Mouse (Mus musculus): Measurements from ENCODE around the gene Cfc1. TPM values are rescaled to one million over a fixed set of nuclear protein-coding genes. Genes with fewer than 3 reads are reported as not detected.

Cfc1 gene
- polyA plus RNA-seq, 1 experiment, result not detected

DNA sequence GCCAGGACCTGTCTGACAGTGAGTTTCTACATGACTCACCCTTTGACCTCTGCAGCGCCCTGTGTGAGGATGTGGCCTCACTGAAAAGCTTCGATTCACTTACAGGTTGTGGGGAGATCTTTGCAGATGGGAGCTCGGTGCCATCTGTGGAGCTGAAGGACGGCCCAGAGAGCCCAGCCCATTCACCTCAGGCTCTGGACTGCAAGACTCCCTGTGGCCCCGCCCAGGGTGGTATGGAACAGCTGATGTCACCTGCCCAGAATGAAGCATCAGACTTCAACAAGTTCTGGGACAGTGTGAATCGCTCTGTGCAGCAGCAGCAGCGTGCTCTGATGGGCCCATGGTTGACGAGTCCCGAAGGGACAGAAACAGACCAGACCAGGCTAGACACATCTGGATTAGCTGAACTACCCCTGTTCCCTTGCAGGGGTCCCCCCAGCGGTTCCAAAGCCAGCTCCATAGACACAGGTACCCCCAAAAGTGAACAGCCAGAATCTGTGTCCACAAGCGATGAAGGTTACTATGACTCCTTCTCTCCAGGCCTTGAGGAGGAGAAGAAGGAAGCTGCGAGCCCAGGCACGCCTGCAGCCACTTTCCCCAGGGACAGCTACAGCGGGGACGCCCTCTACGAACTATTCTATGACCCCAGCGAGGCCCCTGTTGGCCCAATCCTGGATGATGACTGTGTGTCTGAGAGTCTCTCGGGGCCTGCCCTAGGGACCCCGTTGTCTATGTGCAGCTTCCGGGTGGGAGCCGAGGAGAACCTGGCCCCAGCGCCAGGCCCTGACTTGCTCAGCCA lies 52.0 kb downstream of the Cfc1 start:
- Histone ChIP-seq H3K4me3 (ENCODE audit: insufficient read depth, low read depth, low read length) (no peak overlapping the region), H3K27ac (ENCODE audit: insufficient read depth, low read depth, low read length) (no peak overlapping the region), H3K36me3 (ENCODE audit: control insufficient read depth, insufficient read depth, low read length) (no peaks in the 10 kb centered on the region), H3K4me1 (ENCODE audit: control insufficient read depth, insufficient read depth, low read length) (no peaks in the 10 kb centered on the region), H3K27me3 (replicated peaks; ENCODE audit: control insufficient read depth, insufficient read depth, low read length) (no peaks in the 10 kb centered on the region)
- 79% methylated on average over 22 of the region's 22 CpGs for WGBS
- no peak for DNase-seq
- TF ChIP-seq POLR2A (IDR thresholded peaks at IDR 0.05; ENCODE audit: low read depth, low read length) (no peak), CTCF (conservative IDR thresholded peaks at IDR 0.05; ENCODE audit: insufficient read depth, insufficient read length, low read depth, low read length) (no peak)

Other genes with a start within 250 kb of the Cfc1 start
- gene Ccdc115, start 96.0 kb upstream of the Cfc1 start, polyA plus RNA-seq (2012; rRNA removed), result 20.0 and 21.7 TPM in 2 replicates
- 64.7 and 71.4 TPM in 2 replicates for gene Imp4, start 95.8 kb upstream of the Cfc1 start, polyA plus RNA-seq (2012; rRNA removed)
- gene Ptpn18, start 75.9 kb upstream of the Cfc1 start, polyA plus RNA-seq (2012; rRNA removed), result 42.4 and 44.6 TPM in 2 replicates
- gene Prss39, start 37.2 kb upstream of the Cfc1 start, polyA plus RNA-seq (2012; rRNA removed), result 0.11 and 0.37 TPM in 2 replicates
- gene Prss40, start 25.3 kb downstream of the Cfc1 start, polyA plus RNA-seq (2012; rRNA removed), result not detected in 2 replicates
- gene Amer3, start 44.0 kb downstream of the Cfc1 start, polyA plus RNA-seq (2012; rRNA removed), result 0.02 TPM in 1 of 2 replicates, not detected in the other

Measured in kidney, adult 2 months (tissue).